Mouse (Mus musculus): ENCODE measurements around the gene Pclaf. TPM values are rescaled to one million over a fixed set of nuclear protein-coding genes. Genes with fewer than 3 reads are reported as not detected.

The Pclaf gene
- polyA plus RNA-seq, 1 experiment from 2014 or later = 176 TPM

- Histone ChIP-seq H3K27me3 (replicated peaks) (no peaks in the 10 kb centered on the region), H3K27ac (peak overlapping the region; percentile 87), H3K4me3 (replicated peaks) (peak overlapping the region; percentile 81), H3K36me3 (no peaks in the 10 kb centered on the region), H3K9ac (peak overlapping the region; percentile 78), H3K4me2 (replicated peaks) (peak overlapping the region; percentile 83), H3K4me1 (replicated peaks) (no peaks in the 10 kb centered on the region; the same call in 1 of the 2 replicates), H3K9me3 (no peaks in the 10 kb centered on the region)
- WGBS = under 1% methylated on average over 34 of the region's 34 CpGs
- 0 out of 2 replicates have a peak, but pooled peaks have one; percentile 34 for ATAC-seq
These were observed 19.3 kb downstream of the Pclaf start for GRCm38 (mm10) chr9:65909301-65909801.

DNA sequence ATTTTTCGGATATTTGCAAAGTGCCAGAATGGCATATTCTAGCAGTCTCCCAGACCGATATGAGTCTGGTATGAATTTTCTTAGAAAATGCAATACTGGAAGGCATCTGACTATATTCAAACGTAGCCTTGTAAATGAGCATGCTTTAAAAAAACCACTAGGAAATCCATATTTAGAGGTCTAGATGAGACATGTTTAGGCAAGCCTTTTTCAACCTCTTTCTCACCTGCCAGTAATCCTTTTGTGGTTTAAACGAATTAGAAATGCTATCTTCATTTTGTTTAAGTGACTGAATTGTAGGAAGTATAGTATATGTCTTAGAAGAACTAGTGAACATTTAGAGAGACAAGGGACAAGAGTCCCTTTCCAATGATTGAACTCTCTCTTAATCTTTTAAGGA is 19.8 kb downstream of the Pclaf start:
- WGBS = 5% methylated on average over 4 of the region's 4 CpGs
- H3K27ac ChIP-seq = peak overlapping the region; percentile 87; the same call in 1 of the 2 replicates
- peak overlapping the region; percentile 78 for H3K9ac ChIP-seq
- peak overlapping the region; percentile 81 for H3K4me3 ChIP-seq (replicated peaks)
- no peaks in the 10 kb centered on the region; the same call in 1 of the 2 replicates for H3K4me1 ChIP-seq (replicated peaks)
- no peaks in the 10 kb centered on the region for H3K36me3 ChIP-seq
- H3K27me3 ChIP-seq (replicated peaks) = no peaks in the 10 kb centered on the region
- ATAC-seq = no peak
- H3K9me3 ChIP-seq = no peaks in the 10 kb centered on the region
- peak overlapping the region; percentile 83 for H3K4me2 ChIP-seq (replicated peaks)

- Histone ChIP-seq H3K9me3 (no peaks in the 10 kb centered on the region), H3K4me3 (replicated peaks) (no peak overlapping the region), H3K4me2 (replicated peaks) (no peak overlapping the region), H3K9ac (no peak overlapping the region), H3K4me1 (replicated peaks) (no peaks in the 10 kb centered on the region; the same call in 1 of the 2 replicates), H3K36me3 (no peaks in the 10 kb centered on the region), H3K27me3 (replicated peaks) (no peaks in the 10 kb centered on the region), H3K27ac (no peak overlapping the region)
- 70% methylated on average over 2 of the region's 2 CpGs for WGBS
- ATAC-seq = no peak
These were observed 23.9 kb downstream of the Pclaf start for GRCm38 (mm10) chr9:65913976-65914375.

DNA sequence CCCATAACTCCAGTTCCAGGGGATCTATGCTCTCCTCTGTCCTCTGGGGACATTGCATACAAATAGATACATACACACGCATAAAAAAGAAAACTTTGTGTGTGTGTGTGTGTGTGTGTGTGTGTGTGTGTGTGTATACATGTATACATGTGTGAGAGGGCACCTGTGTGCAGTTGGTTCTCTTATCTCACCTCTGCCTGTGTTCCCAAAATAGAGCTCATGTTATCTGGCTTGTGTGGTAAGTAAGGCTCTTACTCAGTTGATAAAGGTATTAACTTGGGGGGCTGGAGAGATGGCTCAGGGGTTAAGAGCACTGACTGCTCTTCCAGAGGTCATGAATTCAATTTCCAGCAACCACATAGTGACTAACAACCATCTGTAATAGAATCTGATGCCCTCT is 27.0 kb downstream of the Pclaf start:
- Histone ChIP-seq H3K4me3 (replicated peaks) (no peak overlapping the region), H3K4me1 (replicated peaks) (no peaks in the 10 kb centered on the region), H3K27me3 (replicated peaks) (no peaks in the 10 kb centered on the region), H3K9me3 (no peaks in the 10 kb centered on the region), H3K9ac (no peak overlapping the region), H3K4me2 (replicated peaks) (no peak overlapping the region), H3K27ac (no peak overlapping the region), H3K36me3 (no peaks in the 10 kb centered on the region)
- 79% methylated on average over 1 of the region's 1 CpGs for WGBS
- ATAC-seq = no peak

GRCm38 (mm10) chr9:65928456-65928855 is 38.4 kb downstream of the Pclaf start:
- Histone ChIP-seq H3K4me3 (replicated peaks) (no peak overlapping the region), H3K9ac (no peak overlapping the region), H3K27me3 (replicated peaks) (no peaks in the 10 kb centered on the region), H3K27ac (no peak overlapping the region), H3K4me1 (replicated peaks) (no peaks in the 10 kb centered on the region), H3K36me3 (no peaks in the 10 kb centered on the region), H3K9me3 (no peaks in the 10 kb centered on the region), H3K4me2 (replicated peaks) (no peak overlapping the region)
- ATAC-seq = no peak

DNA sequence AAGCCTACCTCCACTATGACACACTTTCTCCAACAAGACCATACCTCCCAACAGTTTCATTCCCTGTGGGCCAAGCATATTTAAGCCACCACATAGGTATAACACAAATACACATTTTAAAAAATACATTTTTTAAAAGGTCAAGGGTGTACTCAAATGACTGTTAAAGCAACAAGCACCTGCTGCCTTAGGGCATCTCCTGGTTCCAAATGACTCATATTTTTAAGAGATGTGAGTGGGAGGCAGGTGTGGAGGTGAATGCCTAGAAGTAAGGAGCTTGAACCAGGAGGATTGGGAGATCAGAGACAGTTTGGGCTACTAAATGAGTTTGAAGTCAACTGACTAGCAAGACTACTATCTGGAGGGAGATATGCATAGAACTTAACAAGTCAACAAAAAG is 39.8 kb downstream of the Pclaf start:
- Histone ChIP-seq H3K27me3 (replicated peaks) (no peaks in the 10 kb centered on the region), H3K27ac (no peak overlapping the region), H3K4me2 (replicated peaks) (no peak overlapping the region), H3K9ac (no peak overlapping the region), H3K4me1 (replicated peaks) (no peaks in the 10 kb centered on the region), H3K4me3 (replicated peaks) (no peak overlapping the region), H3K9me3 (no peaks in the 10 kb centered on the region), H3K36me3 (no peaks in the 10 kb centered on the region)
- ATAC-seq = no peak

- H3K9me3 ChIP-seq = no peaks in the 10 kb centered on the region
- H3K27ac ChIP-seq = no peak overlapping the region
- H3K4me2 ChIP-seq (replicated peaks) = no peak overlapping the region
- H3K9ac ChIP-seq = no peak overlapping the region
- H3K27me3 ChIP-seq (replicated peaks) = no peaks in the 10 kb centered on the region
- no peak for ATAC-seq
- H3K4me3 ChIP-seq (replicated peaks) = no peak overlapping the region
- no peaks in the 10 kb centered on the region for H3K4me1 ChIP-seq (replicated peaks)
- 88% methylated on average over 2 of the region's 2 CpGs for WGBS
- no peaks in the 10 kb centered on the region for H3K36me3 ChIP-seq
These were observed 47.5 kb downstream of the Pclaf start for GRCm38 (mm10) chr9:65937566-65937965.

DNA sequence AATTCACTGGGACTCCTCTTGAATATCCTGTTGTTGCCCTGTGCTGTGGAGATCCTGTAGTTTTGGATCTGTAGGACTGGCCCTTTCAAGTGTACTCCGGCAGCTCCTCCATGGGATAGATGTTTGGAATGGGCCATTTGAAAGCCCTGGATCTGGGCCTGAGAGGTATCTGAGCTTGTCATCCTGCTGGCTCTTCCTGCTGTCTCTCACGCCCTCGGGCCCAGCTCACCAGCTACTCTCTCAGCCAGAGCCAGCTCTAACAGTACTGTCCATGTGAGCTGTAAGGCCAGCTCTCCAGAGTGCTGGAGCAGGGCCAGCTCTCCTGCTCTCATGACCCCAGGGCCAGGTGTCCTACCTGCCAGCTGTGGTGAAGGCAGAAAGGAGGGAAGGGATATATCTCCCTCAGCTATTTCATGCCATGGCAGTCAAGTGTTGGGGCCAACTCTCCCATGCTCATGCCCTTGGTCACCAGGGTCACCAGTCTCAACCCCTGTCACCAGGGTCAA is 61.1 kb downstream of the Pclaf start:
- no peaks in the 10 kb centered on the region for H3K27me3 ChIP-seq (replicated peaks)
- H3K9me3 ChIP-seq = no peaks in the 10 kb centered on the region
- no peak overlapping the region for H3K4me3 ChIP-seq (replicated peaks)
- no peak overlapping the region for H3K27ac ChIP-seq
- no peak overlapping the region for H3K4me2 ChIP-seq (replicated peaks)
- no peaks in the 10 kb centered on the region for H3K36me3 ChIP-seq
- no peak overlapping the region for H3K9ac ChIP-seq
- H3K4me1 ChIP-seq (replicated peaks) = no peaks in the 10 kb centered on the region
- 96% methylated on average over 3 of the region's 3 CpGs for WGBS
- ATAC-seq = no peak

Other genes starting within 250 kb of the Pclaf start
- gene Oaz2, start 222.2 kb upstream of the Pclaf start, polyA plus RNA-seq (2015; fragmentation: Nextera tagmentation; extraction: Ambion mirVana) = 196 and 203 TPM in 2 replicates
- gene Zfp609, start 62.7 kb upstream of the Pclaf start, polyA plus RNA-seq (2015; fragmentation: Nextera tagmentation; extraction: Ambion mirVana) = 5.6 TPM in 2 replicates
- gene Trip4, start 18.6 kb downstream of the Pclaf start, polyA plus RNA-seq (2015; fragmentation: Nextera tagmentation; extraction: Ambion mirVana) = 23.8 and 24.5 TPM in 2 replicates
- gene Csnk1g1, start 18.7 kb downstream of the Pclaf start, polyA plus RNA-seq (2015; fragmentation: Nextera tagmentation; extraction: Ambion mirVana) = 11.9 and 12.1 TPM in 2 replicates
- gene Ppib, start 170.0 kb downstream of the Pclaf start, polyA plus RNA-seq (2015; fragmentation: Nextera tagmentation; extraction: Ambion mirVana) = 638 and 715 TPM in 2 replicates
- gene Snx22, start 179.5 kb downstream of the Pclaf start, polyA plus RNA-seq (2015; fragmentation: Nextera tagmentation; extraction: Ambion mirVana) = 1.1 and 1.4 TPM in 2 replicates
- gene Snx1, start 236.3 kb downstream of the Pclaf start, polyA plus RNA-seq (2015; fragmentation: Nextera tagmentation; extraction: Ambion mirVana) = 137 and 144 TPM in 2 replicates
- gene Ciao2a, start 236.4 kb downstream of the Pclaf start, polyA plus RNA-seq (2015; fragmentation: Nextera tagmentation; extraction: Ambion mirVana) = 215 and 218 TPM in 2 replicates